Mouse (Mus musculus) CH12.LX (cell line): ENCODE measurements at regions not wholly inside any gene's neighbourhood (a gene's known extent, or its start where the extent isn't known, plus 50 kb on each side); places are given as distances from the start of the nearest gene placed in this dataset.

ENCODE experiments used
- DNase-seq: peaks from one replicate; pipeline ENCODE4 v3.0.0-alpha.2; 2013; ENCODE audit errors: extremely low read depth
- H3K27ac ChIP-seq: 2 replicates; pipeline ENCODE4 v1.5.1; 2012; ENCODE audit warnings: low read depth, mild to moderate bottlenecking, control low read depth, moderate library complexity; ENCODE audit not compliant: insufficient read depth
- H3K27me3 ChIP-seq: replicated peaks from 2 replicates; pipeline ENCODE3; 2012; ENCODE audit warnings: inconsistent platforms
- H3K36me3 ChIP-seq, 2 experiments: replicated peaks in 1 of 2; 2 replicates each; pipeline versions ENCODE3 to v1.6.1; 2012; ENCODE audit warnings: inconsistent platforms in 1 of 2, low read length in 1 of 2, mild to moderate bottlenecking in 1 of 2, mixed read lengths in 1 of 2, moderate library complexity in 1 of 2; ENCODE audit not compliant: control insufficient read depth in 1 of 2, insufficient read depth in 1 of 2
- H3K4me1 ChIP-seq, 2 experiments: 2 replicates each; pipeline ENCODE4 v1.6.1; 2012; ENCODE audit warnings: inconsistent platforms in 1 of 2, moderate library complexity in 1 of 2; ENCODE audit not compliant: insufficient read depth in 2 of 2, control insufficient read depth in 1 of 2
- H3K4me2 ChIP-seq: 2 replicates; pipeline ENCODE4 v1.6.1; 2012; ENCODE audit warnings: low read depth, mild to moderate bottlenecking, control low read depth; ENCODE audit not compliant: poor library complexity, insufficient read depth, severe bottlenecking
- H3K4me3 ChIP-seq, 3 experiments: fragments of 150-350 bp in 1 of 3; sonication (generic) in 1 of 3; replicated peaks in 1 of 3; 2 replicates each; pipeline versions ENCODE3 to v1.5.1; 2011 to 2012; ENCODE audit warnings: low read depth in 2 of 3, low read length in 2 of 3, mild to moderate bottlenecking in 2 of 3, moderate library complexity in 2 of 3, control low read depth in 1 of 3, improper control_type of control experiment in 1 of 3, inconsistent platforms in 1 of 3, mixed read lengths in 1 of 3; ENCODE audit not compliant: poor library complexity in 1 of 3
- H3K79me2 ChIP-seq: replicated peaks from 2 replicates; pipeline ENCODE4 v1.6.1; 2012; ENCODE audit warnings: mild to moderate bottlenecking, moderate library complexity; ENCODE audit not compliant: control insufficient read depth, poor library complexity, insufficient read depth, severe bottlenecking; ENCODE audit errors: extremely low read depth
- H3K9ac ChIP-seq: 2 replicates; pipeline ENCODE4 v1.6.1; 2012; ENCODE audit warnings: low read depth, mild to moderate bottlenecking, control low read depth, moderate library complexity; ENCODE audit not compliant: insufficient read depth
- H3K9me3 ChIP-seq: replicated peaks from 2 replicates; pipeline ENCODE3; 2012; ENCODE audit warnings: low read length, inconsistent platforms, mixed read lengths
- CTCF ChIP-seq, 2 experiments: IDR thresholded peaks in 1 of 2; conservative IDR thresholded peaks in 1 of 2; 2 replicates each; pipeline ENCODE4 v1.5.1; 2011 to 2012; ENCODE audit warnings: low read depth in 2 of 2, low read length in 2 of 2, improper control_type of control experiment in 1 of 2, inconsistent platforms in 1 of 2, mild to moderate bottlenecking in 1 of 2, moderate library complexity in 1 of 2
- E2F4 ChIP-seq: IDR thresholded peaks from 2 replicates; pipeline ENCODE4 v1.6.1; 2011; ENCODE audit warnings: low read depth, low read length, improper control_type of control experiment; ENCODE audit not compliant: insufficient replicate concordance
- EP300 ChIP-seq: IDR thresholded peaks from 2 replicates; pipeline ENCODE4 v1.6.1; 2011; ENCODE audit warnings: low read length, improper control_type of control experiment
- GABPA ChIP-seq: IDR thresholded peaks from 2 replicates; pipeline ENCODE4 v1.6.1; 2012; ENCODE audit warnings: low read depth, low read length, improper control_type of control experiment, inconsistent platforms; ENCODE audit not compliant: insufficient replicate concordance
- HCFC1 ChIP-seq: IDR thresholded peaks from 2 replicates; pipeline ENCODE4 v1.6.1; 2012; ENCODE audit warnings: low read depth, mild to moderate bottlenecking, inconsistent platforms, low read length, improper control_type of control experiment
- JUN ChIP-seq: IDR thresholded peaks from 2 replicates; pipeline ENCODE4 v1.6.1; 2011; ENCODE audit warnings: low read depth, mild to moderate bottlenecking, low read length, improper control_type of control experiment, moderate library complexity; ENCODE audit not compliant: insufficient read depth
- JUND ChIP-seq: conservative IDR thresholded peaks from 2 replicates; pipeline ENCODE4 v1.6.1; 2011; ENCODE audit warnings: low read depth, low read length, improper control_type of control experiment
- KAT2A ChIP-seq: IDR thresholded peaks from 2 replicates; pipeline ENCODE4 v1.6.1; 2012; ENCODE audit warnings: low read length, improper control_type of control experiment, inconsistent platforms; ENCODE audit not compliant: insufficient replicate concordance
- MAFK ChIP-seq: IDR thresholded peaks from 2 replicates; pipeline ENCODE4 v1.6.1; 2011; ENCODE audit warnings: low read length, improper control_type of control experiment; ENCODE audit not compliant: insufficient replicate concordance
- MAZ ChIP-seq: IDR thresholded peaks from 2 replicates; pipeline ENCODE4 v1.6.1; 2012; ENCODE audit warnings: low read depth, mild to moderate bottlenecking, inconsistent platforms, low read length, improper control_type of control experiment, moderate library complexity
- MEF2A ChIP-seq: IDR thresholded peaks from 2 replicates; pipeline ENCODE4 v1.6.1; 2014; ENCODE audit warnings: low read depth, mild to moderate bottlenecking, inconsistent platforms, low read length, improper control_type of control experiment, borderline replicate concordance
- MYC ChIP-seq: IDR thresholded peaks from 2 replicates; pipeline ENCODE4 v1.6.1; 2011; ENCODE audit warnings: low read depth, mild to moderate bottlenecking, improper control_type of control experiment, low read length
- NELFE ChIP-seq: IDR thresholded peaks from 2 replicates; pipeline ENCODE4 v1.6.1; 2011; ENCODE audit warnings: low read depth, low read length, improper control_type of control experiment
- NRF1 ChIP-seq: IDR thresholded peaks from 2 replicates; pipeline ENCODE4 v1.6.1; 2014; ENCODE audit warnings: low read depth, mild to moderate bottlenecking, inconsistent platforms, low read length, improper control_type of control experiment, moderate library complexity
- POLR2AphosphoS2 ChIP-seq: IDR thresholded peaks from 2 replicates; pipeline ENCODE4 v1.6.1; 2011; ENCODE audit warnings: low read depth, low read length, improper control_type of control experiment
- SIN3A ChIP-seq: IDR thresholded peaks from 2 replicates; pipeline ENCODE4 v1.6.1; 2012; ENCODE audit warnings: low read length, improper control_type of control experiment, inconsistent platforms
- SMC3 ChIP-seq: IDR thresholded peaks from 2 replicates; pipeline ENCODE4 v1.6.1; 2011; ENCODE audit warnings: low read depth, low read length, improper control_type of control experiment
- TBP ChIP-seq: conservative IDR thresholded peaks from 2 replicates; pipeline ENCODE4 v1.6.1; 2011; ENCODE audit warnings: low read depth, low read length, improper control_type of control experiment
- UBTF ChIP-seq: IDR thresholded peaks from 2 replicates; pipeline ENCODE4 v1.6.1; 2012; ENCODE audit warnings: low read depth, mild to moderate bottlenecking, inconsistent platforms, low read length, improper control_type of control experiment, moderate library complexity
- USF1 ChIP-seq: IDR thresholded peaks from 2 replicates; pipeline ENCODE4 v1.6.1; 2014; ENCODE audit warnings: low read depth, mild to moderate bottlenecking, inconsistent platforms, low read length, improper control_type of control experiment
- USF2 ChIP-seq: conservative IDR thresholded peaks from 2 replicates; pipeline ENCODE4 v1.6.1; 2011; ENCODE audit warnings: low read depth, low read length, improper control_type of control experiment
- ZKSCAN1 ChIP-seq: IDR thresholded peaks from 2 replicates; pipeline ENCODE4 v1.6.1; 2012; ENCODE audit warnings: low read depth, inconsistent platforms, low read length, improper control_type of control experiment, borderline replicate concordance
- ZMIZ1 ChIP-seq: IDR thresholded peaks from 2 replicates; pipeline ENCODE4 v1.6.1; 2012; ENCODE audit warnings: low read depth, mild to moderate bottlenecking, inconsistent platforms, low read length, improper control_type of control experiment
- dilution Hi-C: fragments of 300-500 bp; cut with MboI; formaldehyde crosslinking; loops from 2 replicates; pipeline ENCODE4 v1.14.3; 2020; ENCODE audit warnings: low sequenced_read_pairs; ENCODE audit not compliant: extremely low pct_unique_long_range_greater_than_20kb, extremely low pct_ligation_motif_present
- in situ Hi-C: fragments of 300-500 bp; cut with MboI; formaldehyde crosslinking; loops from 3 replicates; pipeline ENCODE4 v1.14.3; 2019; ENCODE audit warnings: low sequenced_read_pairs, low pct_ligation_motif_present, low pct_unique_long_range_greater_than_20kb, mixed read lengths

GRCm38 (mm10) chr11:111442257-111442656 is 376.3 kb downstream of the Kcnj2 start:
- dilution Hi-C loops: no loop called here
- in situ Hi-C loops: loop anchor here (25.0 kb wide), 2 partner anchors 380 to 905 kb away; partner anchors contain the start of gene Kcnj2

GRCm38 (mm10) chr11:111443381-111443780 is 377.4 kb downstream of the Kcnj2 start:
- Histone ChIP-seq H3K79me2 (no peaks in the 10 kb centered on the region), H3K4me1 (peaks cover 0 to 7% of the 10 kb centered on the region in 2 experiments; a peak in 2 of 4 replicates), H3K27ac (no peak overlapping the region), H3K9ac (no peak overlapping the region), H3K9me3 (no peaks in the 10 kb centered on the region), H3K36me3 (no peaks in the 10 kb centered on the region), H3K27me3 (no peaks in the 10 kb centered on the region), H3K4me3 (no peak overlapping the region), H3K4me2 (no peak overlapping the region)
- in situ Hi-C loops (loop anchor here (25.0 kb wide), 2 partner anchors 381 to 906 kb away; partner anchors contain the start of gene Kcnj2), dilution Hi-C loops (no loop called here)
- TF ChIP-seq POLR2AphosphoS2: no peak
- no peak for TF ChIP-seq ZMIZ1
- TF ChIP-seq HCFC1: no peak
- TF ChIP-seq SIN3A: no peak
- no peak for TF ChIP-seq MAFK
- no peak for TF ChIP-seq CTCF (conservative IDR thresholded peaks at IDR 0.05 in 1 of 2, IDR thresholded peaks at IDR 0.05 in 1 of 2; ENCODE audit: low read depth in 2 of 2, low read length in 2 of 2)
- no peak for TF ChIP-seq MAZ
- TF ChIP-seq KAT2A: no peak
- no peak for TF ChIP-seq UBTF
- TF ChIP-seq SMC3: no peak
- no peak for TF ChIP-seq JUND
- TF ChIP-seq E2F4: no peak
- DNase-seq: no peak

More at GRCm38 (mm10) chr11:111442257-111442656, 376.3 kb downstream of the Kcnj2 start:
- no peaks in the 10 kb centered on the region for H3K9me3 ChIP-seq
- H3K9ac ChIP-seq: no peak overlapping the region
- peaks cover 0 to 7% of the 10 kb centered on the region in 2 experiments; a peak in 2 of 4 replicates for H3K4me1 ChIP-seq
- no peaks in the 10 kb centered on the region for H3K27me3 ChIP-seq
- H3K36me3 ChIP-seq: no peaks in the 10 kb centered on the region
- TF ChIP-seq USF2 (no peak), ZKSCAN1 (no peak), JUND (no peak), TBP (no peak), MEF2A (no peak), NELFE (no peak), JUN (no peak), POLR2AphosphoS2 (no peak), UBTF (no peak), SMC3 (no peak), EP300 (no peak), MYC (no peak), NRF1 (no peak), GABPA (no peak), USF1 (no peak)
- no peak overlapping the region for H3K27ac ChIP-seq
- H3K4me3 ChIP-seq: no peak overlapping the region
- DNase-seq: no peak
- no peaks in the 10 kb centered on the region for H3K79me2 ChIP-seq
- H3K4me2 ChIP-seq: no peak overlapping the region
